Mouse (Mus musculus) thymus, adult 2 months (tissue): ENCODE data around the gene Lmo2.

Experiments
- CTCF ChIP-seq: fragments of 200-500 bp; IDR thresholded peaks from 2 replicates; pipeline ENCODE4 v1.5.1; 2012; ENCODE audit warnings: mild to moderate bottlenecking, control low read depth, low read length, moderate library complexity, borderline replicate concordance; ENCODE audit not compliant: control insufficient read depth, poor library complexity, insufficient read depth; ENCODE audit errors: extremely low read depth
- POLR2A ChIP-seq: fragments of 200-500 bp; IDR thresholded peaks from 2 replicates; pipeline ENCODE4 v1.6.1; 2012; ENCODE audit warnings: mild to moderate bottlenecking, low read length, control low read depth, moderate library complexity; ENCODE audit not compliant: control insufficient read depth, poor library complexity, insufficient read depth; ENCODE audit errors: extremely low read depth

GRCm38 (mm10) chr2:104024656-104025055 lies 66.9 kb downstream of the Lmo2 start:
- no peak for TF ChIP-seq CTCF
- TF ChIP-seq POLR2A, result no peak
